Mouse (Mus musculus): Measurements from ENCODE around the gene Pthlh. TPM values are rescaled to one million over a fixed set of nuclear protein-coding genes. Genes with fewer than 3 reads are reported as not detected.
"Not testable (repeated sequence)": the region's sequence is repeated elsewhere in the genome, so short reads cannot be mapped to it uniquely, and the experiment has no call there.

Pthlh gene
- total RNA-seq (2015; ENCODE audit: low replicate concordance) (not detected in 2 replicates), total RNA-seq (2017; ENCODE audit: low replicate concordance) (not detected in 2 replicates)

GRCm38 (mm10) chr6:147263587-147264565 lies at the start of gene Pthlh:
TSS of gene Pthlh (minus strand) at chr6:147264183.
- no peak for ATAC-seq (replicated peaks; ENCODE audit: low FRiP score, poor library complexity, severe bottlenecking)

GRCm38 (mm10) chr6:147313331-147313730 lies 49.3 kb upstream of the Pthlh start:
- no peak for ATAC-seq (replicated peaks; ENCODE audit: low FRiP score, poor library complexity, severe bottlenecking)

- no peak for ATAC-seq (replicated peaks; ENCODE audit: low FRiP score, poor library complexity, severe bottlenecking)
These were observed 46.5 kb upstream of the Pthlh start for GRCm38 (mm10) chr6:147310435-147310978.

- ATAC-seq (replicated peaks; ENCODE audit: low FRiP score, poor library complexity, severe bottlenecking), result no peak
These were observed 46.1 kb upstream of the Pthlh start for GRCm38 (mm10) chr6:147310035-147310434.

- ATAC-seq (replicated peaks; ENCODE audit: low FRiP score, poor library complexity, severe bottlenecking), result not testable (repeated sequence)
These were observed 40.3 kb upstream of the Pthlh start for GRCm38 (mm10) chr6:147304236-147304635.

GRCm38 (mm10) chr6:147299607-147300006 lies 35.6 kb upstream of the Pthlh start:
- no peak for ATAC-seq (replicated peaks; ENCODE audit: low FRiP score, poor library complexity, severe bottlenecking)

GRCm38 (mm10) chr6:147279309-147279708 lies 15.3 kb upstream of the Pthlh start:
- no peak for ATAC-seq (replicated peaks; ENCODE audit: low FRiP score, poor library complexity, severe bottlenecking)

- ATAC-seq (replicated peaks; ENCODE audit: low FRiP score, poor library complexity, severe bottlenecking), result no peak
These were observed 4.3 kb upstream of the Pthlh start for GRCm38 (mm10) chr6:147268143-147268790.

- ATAC-seq (replicated peaks; ENCODE audit: low FRiP score, poor library complexity, severe bottlenecking), result no peak
These were observed 2.5 kb upstream of the Pthlh start for GRCm38 (mm10) chr6:147266466-147266865.

GRCm38 (mm10) chr6:147263178-147263577 lies 805 bp downstream of the Pthlh start:
- no peak for ATAC-seq (replicated peaks; ENCODE audit: low FRiP score, poor library complexity, severe bottlenecking)

- no peak for ATAC-seq (replicated peaks; ENCODE audit: low FRiP score, poor library complexity, severe bottlenecking)
These were observed 2.4 kb downstream of the Pthlh start for GRCm38 (mm10) chr6:147261616-147262015.

GRCm38 (mm10) chr6:147260766-147261165 lies 3.2 kb downstream of the Pthlh start:
- ATAC-seq (replicated peaks; ENCODE audit: low FRiP score, poor library complexity, severe bottlenecking), result no peak

GRCm38 (mm10) chr6:147247782-147248181 lies 16.2 kb downstream of the Pthlh start:
- no peak for ATAC-seq (replicated peaks; ENCODE audit: low FRiP score, poor library complexity, severe bottlenecking)

GRCm38 (mm10) chr6:147244294-147244693 lies 19.7 kb downstream of the Pthlh start:
- no peak for ATAC-seq (replicated peaks; ENCODE audit: low FRiP score, poor library complexity, severe bottlenecking)

- no peak for ATAC-seq (replicated peaks; ENCODE audit: low FRiP score, poor library complexity, severe bottlenecking)
These were observed 20.3 kb downstream of the Pthlh start for GRCm38 (mm10) chr6:147243655-147244054.

GRCm38 (mm10) chr6:147241541-147241940 lies 22.4 kb downstream of the Pthlh start:
- no peak for ATAC-seq (replicated peaks; ENCODE audit: low FRiP score, poor library complexity, severe bottlenecking)

- ATAC-seq (replicated peaks; ENCODE audit: low FRiP score, poor library complexity, severe bottlenecking), result no peak
These were observed 23.7 kb downstream of the Pthlh start for GRCm38 (mm10) chr6:147240203-147240804.

- no peak for ATAC-seq (replicated peaks; ENCODE audit: low FRiP score, poor library complexity, severe bottlenecking)
These were observed 37.3 kb downstream of the Pthlh start for GRCm38 (mm10) chr6:147226696-147227095.

GRCm38 (mm10) chr6:147219099-147219498 lies 44.9 kb downstream of the Pthlh start:
- no peak for ATAC-seq (replicated peaks; ENCODE audit: low FRiP score, poor library complexity, severe bottlenecking)

GRCm38 (mm10) chr6:147216156-147216555 lies 47.8 kb downstream of the Pthlh start:
- ATAC-seq (replicated peaks; ENCODE audit: low FRiP score, poor library complexity, severe bottlenecking), result no peak
